Mouse (Mus musculus): ENCODE results near the gene Hoxc9. TPM values are rescaled to one million over a fixed set of nuclear protein-coding genes. Genes with fewer than 3 reads are reported as not detected.
A peak's percentile ranks its signal among the peaks of the same experiment; 100 is the strongest.

Hoxc9 gene
- polyA plus RNA-seq, 1 experiment from 2014 or later: not detected

DNA sequence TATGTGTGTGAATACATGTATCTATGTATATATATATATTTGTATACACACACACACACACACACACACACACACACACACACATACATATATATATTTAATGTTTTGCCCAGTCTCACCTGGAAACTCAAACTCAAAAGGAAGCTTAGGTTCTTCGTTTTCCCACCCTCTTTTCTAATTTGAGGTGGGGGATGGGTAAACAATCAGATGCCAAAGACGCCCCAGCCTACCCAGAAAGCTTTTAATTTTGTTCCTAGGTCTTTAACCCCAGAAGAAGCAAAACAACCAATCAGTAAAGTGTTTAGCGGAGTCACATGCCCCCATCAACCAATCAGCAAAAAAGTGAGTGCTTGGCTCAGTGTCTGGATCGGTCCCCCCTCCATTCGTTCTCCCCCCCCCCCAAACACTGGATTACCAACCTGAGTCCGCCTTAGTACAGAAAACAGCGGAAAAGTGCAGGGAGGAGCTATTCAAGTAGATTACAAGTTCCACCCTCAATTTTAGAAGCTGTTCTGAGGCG is 44.7 kb downstream of the Hoxc9 start:
- H3K27ac ChIP-seq: no peak overlapping the region
- H3K9ac ChIP-seq: no peak overlapping the region
- no peaks in the 10 kb centered on the region for H3K36me3 ChIP-seq
- H3K27me3 ChIP-seq (replicated peaks): peaks cover 98% of the 10 kb centered on the region
- WGBS (ENCODE audit: insufficient replicate concordance): 4% methylated on average over 8 of the region's 8 CpGs
- no peaks in the 10 kb centered on the region for H3K9me3 ChIP-seq (replicated peaks)
- no peaks in the 10 kb centered on the region for H3K4me1 ChIP-seq
- no peak overlapping the region for H3K4me3 ChIP-seq
- no peak overlapping the region for H3K4me2 ChIP-seq
- ATAC-seq: no peak

GRCm38 (mm10) chr15:103021544-103021943 is 45.3 kb downstream of the Hoxc9 start:
- H3K9ac ChIP-seq: no peak overlapping the region
- H3K9me3 ChIP-seq (replicated peaks): no peaks in the 10 kb centered on the region
- no peak overlapping the region for H3K4me3 ChIP-seq
- 12% methylated on average over 8 of the region's 8 CpGs for WGBS (ENCODE audit: insufficient replicate concordance)
- no peak overlapping the region for H3K4me2 ChIP-seq
- ATAC-seq: no peak
- peaks cover 98% of the 10 kb centered on the region for H3K27me3 ChIP-seq (replicated peaks)
- no peaks in the 10 kb centered on the region for H3K36me3 ChIP-seq
- no peaks in the 10 kb centered on the region for H3K4me1 ChIP-seq
- no peak overlapping the region for H3K27ac ChIP-seq

- no peaks in the 10 kb centered on the region for H3K9me3 ChIP-seq (replicated peaks)
- H3K4me3 ChIP-seq: no peak overlapping the region
- H3K4me2 ChIP-seq: no peak overlapping the region
- H3K27ac ChIP-seq: no peak overlapping the region
- no peak for ATAC-seq
- peaks cover 98% of the 10 kb centered on the region for H3K27me3 ChIP-seq (replicated peaks)
- H3K36me3 ChIP-seq: no peaks in the 10 kb centered on the region
- no peak overlapping the region for H3K9ac ChIP-seq
- H3K4me1 ChIP-seq: no peaks in the 10 kb centered on the region
- WGBS (ENCODE audit: insufficient replicate concordance): 0% methylated on average over 2 of the region's 2 CpGs
Observed at GRCm38 (mm10) chr15:103024131-103024530, 47.9 kb downstream of the Hoxc9 start.

- Histone ChIP-seq H3K27ac (no peak overlapping the region), H3K4me1 (no peaks in the 10 kb centered on the region), H3K27me3 (replicated peaks) (peaks cover 95% of the 10 kb centered on the region), H3K4me3 (no peak overlapping the region), H3K9me3 (replicated peaks) (no peaks in the 10 kb centered on the region), H3K4me2 (no peak overlapping the region), H3K9ac (no peak overlapping the region), H3K36me3 (no peaks in the 10 kb centered on the region)
- ATAC-seq: no peak
- 3% methylated on average over 43 of the region's 43 CpGs for WGBS (ENCODE audit: insufficient replicate concordance)
Observed at GRCm38 (mm10) chr15:103027266-103028235, 51.3 kb downstream of the Hoxc9 start.

DNA sequence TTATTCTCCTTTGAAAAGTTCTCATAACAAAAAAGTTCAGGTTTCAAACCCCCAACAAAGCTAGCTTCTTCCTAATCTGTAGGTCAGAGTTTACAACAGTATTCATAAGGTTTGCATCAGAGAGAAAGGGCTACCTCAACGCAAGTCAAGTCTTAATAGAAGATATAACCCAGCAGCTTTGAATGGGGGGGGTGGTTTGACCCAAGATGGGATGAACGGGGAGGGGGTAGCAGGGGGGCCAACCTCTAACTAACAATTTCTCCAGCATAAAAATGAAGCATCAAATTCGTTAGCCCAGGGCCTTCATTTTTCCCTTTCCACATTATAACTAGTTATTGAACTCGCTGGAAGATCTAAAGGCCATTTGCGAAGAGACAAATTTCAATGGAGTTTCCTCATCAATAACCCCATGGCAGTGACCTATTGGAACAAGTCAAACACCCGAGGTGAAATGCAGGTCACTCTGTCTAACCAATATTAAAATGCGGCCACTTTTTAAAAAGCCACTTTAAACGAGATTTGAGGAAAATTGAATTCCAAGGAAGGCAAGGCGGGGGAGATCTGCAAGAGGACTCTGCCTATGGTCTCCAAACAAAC is 52.8 kb downstream of the Hoxc9 start:
- WGBS (ENCODE audit: insufficient replicate concordance): 23% methylated on average over 9 of the region's 9 CpGs

GRCm38 (mm10) chr15:103030142-103030541 is 53.9 kb downstream of the Hoxc9 start:
- Histone ChIP-seq H3K4me1 (no peaks in the 10 kb centered on the region), H3K27ac (no peak overlapping the region), H3K4me3 (no peak overlapping the region), H3K27me3 (replicated peaks) (peaks cover 95% of the 10 kb centered on the region), H3K9ac (no peak overlapping the region), H3K36me3 (no peaks in the 10 kb centered on the region), H3K4me2 (no peak overlapping the region), H3K9me3 (replicated peaks) (no peaks in the 10 kb centered on the region)
- ATAC-seq: no peak
- 9% methylated on average over 8 of the region's 8 CpGs for WGBS (ENCODE audit: insufficient replicate concordance)

More for the DNA sequence above, 52.8 kb downstream of the Hoxc9 start:
- H3K27me3 ChIP-seq (replicated peaks): peaks cover 95% of the 10 kb centered on the region
- no peak overlapping the region for H3K27ac ChIP-seq
- no peak overlapping the region for H3K9ac ChIP-seq
- no peak for ATAC-seq
- H3K9me3 ChIP-seq (replicated peaks): no peaks in the 10 kb centered on the region
- no peaks in the 10 kb centered on the region for H3K36me3 ChIP-seq
- no peaks in the 10 kb centered on the region for H3K4me1 ChIP-seq
- no peak overlapping the region for H3K4me3 ChIP-seq
- no peak overlapping the region for H3K4me2 ChIP-seq

- Histone ChIP-seq H3K27me3 (replicated peaks) (peaks cover 96% of the 10 kb centered on the region), H3K4me1 (no peaks in the 10 kb centered on the region), H3K27ac (no peak overlapping the region), H3K4me3 (no peak overlapping the region), H3K9ac (no peak overlapping the region), H3K9me3 (replicated peaks) (no peaks in the 10 kb centered on the region), H3K36me3 (no peaks in the 10 kb centered on the region), H3K4me2 (no peak overlapping the region)
- ATAC-seq: no peak
- 6% methylated on average over 2 of the region's 3 CpGs for WGBS (ENCODE audit: insufficient replicate concordance)
Observed at GRCm38 (mm10) chr15:103032167-103032566, 55.9 kb downstream of the Hoxc9 start.

DNA sequence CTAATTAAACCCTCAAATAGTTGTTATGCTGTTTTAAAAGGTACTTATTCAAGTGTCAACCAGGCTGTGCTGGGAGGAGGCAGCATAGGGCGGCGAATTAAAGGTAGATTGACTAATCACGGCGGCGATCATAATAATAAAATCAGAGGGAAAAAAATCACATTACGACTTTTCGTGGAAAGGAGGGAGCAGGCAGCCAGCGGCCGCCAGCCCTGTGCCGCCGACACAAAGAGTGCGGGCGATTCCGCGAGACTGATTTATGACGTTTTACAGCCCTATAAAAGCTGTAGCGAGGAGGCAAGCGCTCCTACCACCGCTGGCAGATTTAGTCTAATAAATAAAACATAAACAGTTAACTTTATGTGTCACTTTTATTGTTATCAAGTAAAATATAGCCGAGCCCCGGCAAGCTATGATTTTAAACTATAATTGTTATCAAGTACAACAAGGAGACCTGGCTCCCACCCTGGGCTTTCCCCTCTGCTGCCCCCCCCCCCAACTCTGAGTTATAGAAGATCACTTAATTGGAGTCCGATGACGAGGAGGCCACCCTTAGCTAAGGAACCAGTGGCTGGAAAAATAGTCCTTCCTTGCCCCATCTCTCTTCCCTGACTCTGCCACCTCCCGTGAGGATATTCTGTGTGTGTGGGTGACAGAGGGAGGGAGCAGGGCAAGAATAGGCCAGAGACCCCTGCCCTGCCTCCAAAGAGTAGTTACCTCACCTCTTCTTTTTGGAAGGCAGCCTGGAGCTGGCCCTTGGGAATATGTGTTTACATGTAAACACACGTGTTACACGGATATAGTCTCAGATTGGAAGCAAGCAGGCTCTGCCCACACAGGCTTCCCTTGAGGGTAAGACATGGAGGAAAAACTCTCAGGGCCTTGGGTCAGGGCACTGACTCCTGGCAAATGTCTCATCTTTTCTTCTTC is 56.7 kb downstream of the Hoxc9 start:
- Histone ChIP-seq H3K36me3 (no peaks in the 10 kb centered on the region), H3K4me3 (no peak overlapping the region), H3K27me3 (replicated peaks) (peaks cover 96% of the 10 kb centered on the region), H3K27ac (no peak overlapping the region), H3K4me1 (no peaks in the 10 kb centered on the region), H3K9ac (no peak overlapping the region), H3K4me2 (no peak overlapping the region), H3K9me3 (replicated peaks) (no peaks in the 10 kb centered on the region)
- ATAC-seq: no peak
- WGBS (ENCODE audit: insufficient replicate concordance): 4% methylated on average over 26 of the region's 26 CpGs

GRCm38 (mm10) chr15:103034043-103034806 is 58.0 kb downstream of the Hoxc9 start:
- Histone ChIP-seq H3K27me3 (replicated peaks) (peaks cover 96% of the 10 kb centered on the region), H3K36me3 (no peaks in the 10 kb centered on the region), H3K4me2 (peak overlapping the region; percentile 39), H3K9ac (0 out of 2 replicates have a peak overlapping the region, but pooled peaks have one; percentile 7), H3K4me1 (no peaks in the 10 kb centered on the region), H3K9me3 (replicated peaks) (no peaks in the 10 kb centered on the region), H3K27ac (no peak overlapping the region), H3K4me3 (peak overlapping the region; percentile 41)
- 2% methylated on average over 23 of the region's 24 CpGs for WGBS (ENCODE audit: insufficient replicate concordance)
- no peak for ATAC-seq

All from liver, embryonic 12.5 days (tissue).